Mouse (Mus musculus): Measurements from ENCODE around the gene AL731706.1. TPM values are rescaled to one million over a fixed set of nuclear protein-coding genes. Genes with fewer than 3 reads are reported as not detected.

Gene AL731706.1
- polyA plus RNA-seq, 1 experiment from 2014 or later, result 32.6 TPM

- WGBS, result 56% methylated on average over 5 of the region's 5 CpGs
Measured at GRCm38 (mm10) chr2:136854543-136855388, 36.4 kb downstream of the AL731706.1 start.

GRCm38 (mm10) chr2:136850366-136850765 lies 40.8 kb downstream of the AL731706.1 start:
- Histone ChIP-seq H3K4me1 (ENCODE audit: control insufficient read depth, insufficient read depth, low read length) (no peaks in the 10 kb centered on the region), H3K4me3 (replicated peaks; ENCODE audit: low read length) (no peak overlapping the region), H3K27me3 (ENCODE audit: control insufficient read depth, insufficient read depth, low read length) (no peaks in the 10 kb centered on the region), H3K4me2 (ENCODE audit: low read depth, low read length) (no peak overlapping the region), H3K9ac (ENCODE audit: low read length) (no peak overlapping the region), H3K27ac (ENCODE audit: low read length) (no peak overlapping the region), H3K36me3 (ENCODE audit: control insufficient read depth, insufficient read depth, low read length) (no peaks in the 10 kb centered on the region), H3K9me3 (replicated peaks; ENCODE audit: control insufficient read depth, low read length) (no peaks in the 10 kb centered on the region)
- ATAC-seq (ENCODE audit: insufficient read depth, low FRiP score), result no peak
- 69% methylated on average over 3 of the region's 3 CpGs for WGBS

More at GRCm38 (mm10) chr2:136854543-136855388, 36.4 kb downstream of the AL731706.1 start:
- Histone ChIP-seq H3K36me3 (ENCODE audit: control insufficient read depth, insufficient read depth, low read length) (no peaks in the 10 kb centered on the region), H3K9ac (ENCODE audit: low read length) (no peak overlapping the region), H3K9me3 (replicated peaks; ENCODE audit: control insufficient read depth, low read length) (no peaks in the 10 kb centered on the region), H3K4me3 (replicated peaks; ENCODE audit: low read length) (no peak overlapping the region), H3K4me2 (ENCODE audit: low read depth, low read length) (no peak overlapping the region), H3K4me1 (ENCODE audit: control insufficient read depth, insufficient read depth, low read length) (no peaks in the 10 kb centered on the region), H3K27me3 (ENCODE audit: control insufficient read depth, insufficient read depth, low read length) (no peaks in the 10 kb centered on the region), H3K27ac (ENCODE audit: low read length) (no peak overlapping the region)
- no peak for ATAC-seq (ENCODE audit: insufficient read depth, low FRiP score)

- H3K27me3 ChIP-seq (ENCODE audit: control insufficient read depth, insufficient read depth, low read length), result no peaks in the 10 kb centered on the region
- H3K36me3 ChIP-seq (ENCODE audit: control insufficient read depth, insufficient read depth, low read length), result no peaks in the 10 kb centered on the region
- ATAC-seq (ENCODE audit: insufficient read depth, low FRiP score), result peak; percentile 62; the same call in 1 of the 2 replicates
- no peaks in the 10 kb centered on the region for H3K4me1 ChIP-seq (ENCODE audit: control insufficient read depth, insufficient read depth, low read length)
- no peak overlapping the region for H3K4me2 ChIP-seq (ENCODE audit: low read depth, low read length)
- H3K27ac ChIP-seq (ENCODE audit: low read length), result no peak overlapping the region
- H3K9me3 ChIP-seq (replicated peaks; ENCODE audit: control insufficient read depth, low read length), result no peaks in the 10 kb centered on the region
- WGBS, result 26% methylated on average over 1 of the region's 1 CpGs
- H3K4me3 ChIP-seq (replicated peaks; ENCODE audit: low read length), result no peak overlapping the region
- no peak overlapping the region for H3K9ac ChIP-seq (ENCODE audit: low read length)
Measured at GRCm38 (mm10) chr2:136837994-136838393, 53.2 kb downstream of the AL731706.1 start.

GRCm38 (mm10) chr2:136835882-136836281 lies 55.3 kb downstream of the AL731706.1 start:
- Histone ChIP-seq H3K27me3 (ENCODE audit: control insufficient read depth, insufficient read depth, low read length) (no peaks in the 10 kb centered on the region), H3K4me1 (ENCODE audit: control insufficient read depth, insufficient read depth, low read length) (no peaks in the 10 kb centered on the region), H3K36me3 (ENCODE audit: control insufficient read depth, insufficient read depth, low read length) (no peaks in the 10 kb centered on the region), H3K4me2 (ENCODE audit: low read depth, low read length) (no peak overlapping the region), H3K27ac (ENCODE audit: low read length) (no peak overlapping the region), H3K9me3 (replicated peaks; ENCODE audit: control insufficient read depth, low read length) (no peaks in the 10 kb centered on the region), H3K9ac (ENCODE audit: low read length) (no peak overlapping the region), H3K4me3 (replicated peaks; ENCODE audit: low read length) (no peak overlapping the region)
- 67% methylated on average over 3 of the region's 3 CpGs for WGBS
- no peak for ATAC-seq (ENCODE audit: insufficient read depth, low FRiP score)

- Histone ChIP-seq H3K9ac (ENCODE audit: low read length) (no peak overlapping the region), H3K9me3 (replicated peaks; ENCODE audit: control insufficient read depth, low read length) (no peaks in the 10 kb centered on the region), H3K4me2 (ENCODE audit: low read depth, low read length) (no peak overlapping the region), H3K27me3 (ENCODE audit: control insufficient read depth, insufficient read depth, low read length) (no peaks in the 10 kb centered on the region), H3K36me3 (ENCODE audit: control insufficient read depth, insufficient read depth, low read length) (no peaks in the 10 kb centered on the region), H3K4me3 (replicated peaks; ENCODE audit: low read length) (no peak overlapping the region), H3K27ac (ENCODE audit: low read length) (no peak overlapping the region), H3K4me1 (ENCODE audit: control insufficient read depth, insufficient read depth, low read length) (no peaks in the 10 kb centered on the region)
- ATAC-seq (ENCODE audit: insufficient read depth, low FRiP score), result peak; percentile 40; the same call in 1 of the 2 replicates
- 62% methylated on average over 1 of the region's 1 CpGs for WGBS
Measured at GRCm38 (mm10) chr2:136834715-136835075, 56.5 kb downstream of the AL731706.1 start.

GRCm38 (mm10) chr2:136833976-136834714 lies 57.0 kb downstream of the AL731706.1 start:
- H3K4me3 ChIP-seq (replicated peaks; ENCODE audit: low read length), result no peak overlapping the region
- H3K4me1 ChIP-seq (ENCODE audit: control insufficient read depth, insufficient read depth, low read length), result no peaks in the 10 kb centered on the region
- no peaks in the 10 kb centered on the region for H3K27me3 ChIP-seq (ENCODE audit: control insufficient read depth, insufficient read depth, low read length)
- no peaks in the 10 kb centered on the region for H3K36me3 ChIP-seq (ENCODE audit: control insufficient read depth, insufficient read depth, low read length)
- no peak for ATAC-seq (ENCODE audit: insufficient read depth, low FRiP score)
- no peak overlapping the region for H3K9ac ChIP-seq (ENCODE audit: low read length)
- 68% methylated on average over 3 of the region's 3 CpGs for WGBS
- H3K27ac ChIP-seq (ENCODE audit: low read length), result no peak overlapping the region
- H3K9me3 ChIP-seq (replicated peaks; ENCODE audit: control insufficient read depth, low read length), result no peaks in the 10 kb centered on the region
- H3K4me2 ChIP-seq (ENCODE audit: low read depth, low read length), result no peak overlapping the region

GRCm38 (mm10) chr2:136832936-136833335 lies 58.3 kb downstream of the AL731706.1 start:
- Histone ChIP-seq H3K4me1 (ENCODE audit: control insufficient read depth, insufficient read depth, low read length) (no peaks in the 10 kb centered on the region), H3K27me3 (ENCODE audit: control insufficient read depth, insufficient read depth, low read length) (no peaks in the 10 kb centered on the region), H3K36me3 (ENCODE audit: control insufficient read depth, insufficient read depth, low read length) (no peaks in the 10 kb centered on the region), H3K4me2 (ENCODE audit: low read depth, low read length) (no peak overlapping the region), H3K27ac (ENCODE audit: low read length) (no peak overlapping the region), H3K9me3 (replicated peaks; ENCODE audit: control insufficient read depth, low read length) (no peaks in the 10 kb centered on the region), H3K9ac (ENCODE audit: low read length) (no peak overlapping the region), H3K4me3 (replicated peaks; ENCODE audit: low read length) (no peak overlapping the region)
- no peak for ATAC-seq (ENCODE audit: insufficient read depth, low FRiP score)
- WGBS, result 47% methylated on average over 3 of the region's 3 CpGs
